Mouse (Mus musculus) forebrain, embryonic 14.5 days (tissue): ENCODE results near the gene Tmem135. TPM values are rescaled to one million over a fixed set of nuclear protein-coding genes. Genes with fewer than 3 reads are reported as not detected.

ENCODE experiments used
- ATAC-seq: fragments of 200-750 bp; cut with Nextera tagmentation; 2 replicates; pipeline ENCODE4 v1.8.0; 2017; ENCODE audit warnings: mild to moderate bottlenecking, moderate library complexity
- DNase-seq: peaks from one replicate; pipeline ENCODE4 v3.0.0-alpha.2; 2015; ENCODE audit warnings: low spot score
- H3K27ac ChIP-seq: fragments of 300-500 bp; sonication (generic); 2 replicates; pipeline ENCODE4 v1.5.1; 2014; ENCODE audit warnings: low read depth, mild to moderate bottlenecking, control low read depth, low read length, moderate library complexity
- H3K27me3 ChIP-seq: fragments of 300-500 bp; sonication (generic); replicated peaks from 2 replicates; pipeline ENCODE4 v1.6.1; 2014; ENCODE audit warnings: low read length, control low read depth, mixed read lengths; ENCODE audit not compliant: control insufficient read depth, insufficient read depth
- H3K36me3 ChIP-seq: fragments of 300-500 bp; sonication (generic); 2 replicates; pipeline ENCODE4 v1.6.1; 2014; ENCODE audit warnings: low read length, control low read depth; ENCODE audit not compliant: control insufficient read depth, insufficient read depth
- H3K4me1 ChIP-seq: fragments of 300-500 bp; sonication (generic); 2 replicates; pipeline ENCODE4 v1.6.1; 2014; ENCODE audit warnings: antibody characterized with exemption, low read length, control low read depth; ENCODE audit not compliant: control insufficient read depth, insufficient read depth
- H3K4me2 ChIP-seq: fragments of 300-500 bp; sonication (generic); 2 replicates; pipeline ENCODE4 v1.6.1; 2014; ENCODE audit warnings: mild to moderate bottlenecking, control low read depth, low read length
- H3K4me3 ChIP-seq: fragments of 300-500 bp; sonication (generic); 2 replicates; pipeline ENCODE4 v1.5.1; 2014; ENCODE audit warnings: low read depth, low read length, control low read depth
- H3K9ac ChIP-seq: fragments of 300-500 bp; sonication (generic); 2 replicates; pipeline ENCODE4 v1.6.1; 2014; ENCODE audit warnings: mild to moderate bottlenecking, low read length, control low read depth, moderate library complexity
- H3K9me3 ChIP-seq: fragments of 300-500 bp; sonication (generic); replicated peaks from 2 replicates; pipeline ENCODE4 v1.6.1; 2016; ENCODE audit warnings: low read length, control low read depth, mixed read lengths; ENCODE audit not compliant: control insufficient read depth
- WGBS: fragments of 180-500 bp; shearing (Covaris S2); extraction: QIAGEN DNeasy Blood & Tissue Kit; methylation state at CpG from one replicate; pipeline ENCODE4 v1.1.7; 2014; 5-methylcytosine and 5-hydroxymethylcytosine counted together
- polyA plus RNA-seq: library from polyadenylated mRNA; unstranded; fragments of >200 nt; fragmentation: Nextera tagmentation; extraction: Ambion mirVana; gene quantifications from 2 replicates; pipeline ENCODE4 v1.2.1, GENCODE M21; 2014

Gene Tmem135
- polyA plus RNA-seq, 1 experiment from 2014 or later: 16.2 TPM

- Histone ChIP-seq H3K4me3 (no peak overlapping the region), H3K9me3 (no peaks in the 10 kb centered on the region), H3K9ac (no peak overlapping the region), H3K36me3 (no peaks in the 10 kb centered on the region), H3K27me3 (no peaks in the 10 kb centered on the region), H3K4me1 (no peaks in the 10 kb centered on the region), H3K4me2 (no peak overlapping the region), H3K27ac (no peak overlapping the region)
- no peak for DNase-seq
- ATAC-seq: no peak
- 90% methylated on average over 4 of the region's 4 CpGs for WGBS
Measured at GRCm38 (mm10) chr7:89171790-89172467, 232.1 kb downstream of the Tmem135 start.

- DNase-seq: peak; percentile 89
- WGBS: 24% methylated on average over 2 of the region's 2 CpGs
- Histone ChIP-seq H3K36me3 (no peaks in the 10 kb centered on the region), H3K4me2 (no peak overlapping the region), H3K27me3 (no peaks in the 10 kb centered on the region), H3K4me3 (no peak overlapping the region), H3K9ac (no peak overlapping the region), H3K27ac (no peak overlapping the region), H3K9me3 (no peaks in the 10 kb centered on the region), H3K4me1 (no peaks in the 10 kb centered on the region)
- ATAC-seq: peak; percentile 60; the same call in 1 of the 2 replicates
Measured at GRCm38 (mm10) chr7:89168606-89169005, 235.4 kb downstream of the Tmem135 start.

- Histone ChIP-seq H3K9ac (no peak overlapping the region), H3K36me3 (no peaks in the 10 kb centered on the region), H3K4me3 (no peak overlapping the region), H3K4me1 (no peaks in the 10 kb centered on the region), H3K4me2 (no peak overlapping the region), H3K9me3 (no peaks in the 10 kb centered on the region), H3K27ac (no peak overlapping the region), H3K27me3 (no peaks in the 10 kb centered on the region)
- DNase-seq (no peak), ATAC-seq (no peak)
- 70% methylated on average over 4 of the region's 4 CpGs for WGBS
Measured at GRCm38 (mm10) chr7:89165528-89165927, 238.5 kb downstream of the Tmem135 start.

- WGBS: 87% methylated on average over 6 of the region's 6 CpGs
- 0 out of 2 replicates have a peak, but pooled peaks cover 7% of the 10 kb centered on the region for H3K36me3 ChIP-seq
- H3K4me2 ChIP-seq: no peak overlapping the region
- H3K27me3 ChIP-seq: no peaks in the 10 kb centered on the region
- no peak overlapping the region for H3K4me3 ChIP-seq
- H3K9ac ChIP-seq: no peak overlapping the region
- no peaks in the 10 kb centered on the region for H3K4me1 ChIP-seq
- no peaks in the 10 kb centered on the region for H3K9me3 ChIP-seq
- DNase-seq (peak; percentile 25), ATAC-seq (no peak)
- no peak overlapping the region for H3K27ac ChIP-seq
Measured at GRCm38 (mm10) chr7:89161610-89162378, 242.2 kb downstream of the Tmem135 start.

GRCm38 (mm10) chr7:89157356-89157755, 246.7 kb downstream of the Tmem135 start:
- H3K27ac ChIP-seq: no peak overlapping the region
- DNase-seq (no peak), ATAC-seq (no peak)
- no peak overlapping the region for H3K4me3 ChIP-seq
- no peak overlapping the region for H3K9ac ChIP-seq
- WGBS: 92% methylated on average over 8 of the region's 8 CpGs
- no peaks in the 10 kb centered on the region for H3K9me3 ChIP-seq
- H3K4me2 ChIP-seq: no peak overlapping the region
- no peaks in the 10 kb centered on the region for H3K4me1 ChIP-seq
- no peaks in the 10 kb centered on the region for H3K27me3 ChIP-seq
- 0 out of 2 replicates have a peak, but pooled peaks cover 14% of the 10 kb centered on the region for H3K36me3 ChIP-seq

- no peak overlapping the region for H3K9ac ChIP-seq
- H3K36me3 ChIP-seq: 0 out of 2 replicates have a peak, but pooled peaks cover 14% of the 10 kb centered on the region
- no peak overlapping the region for H3K27ac ChIP-seq
- WGBS: 82% methylated on average over 4 of the region's 4 CpGs
- H3K9me3 ChIP-seq: no peaks in the 10 kb centered on the region
- no peak overlapping the region for H3K4me3 ChIP-seq
- ATAC-seq: no peak
- H3K4me1 ChIP-seq: no peaks in the 10 kb centered on the region
- no peak for DNase-seq
- H3K4me2 ChIP-seq: no peak overlapping the region
- no peaks in the 10 kb centered on the region for H3K27me3 ChIP-seq
Measured at GRCm38 (mm10) chr7:89156629-89157028, 247.4 kb downstream of the Tmem135 start.

- ATAC-seq (no peak), DNase-seq (no peak)
- Histone ChIP-seq H3K27me3 (no peaks in the 10 kb centered on the region), H3K9ac (no peak overlapping the region), H3K9me3 (no peaks in the 10 kb centered on the region), H3K4me1 (no peaks in the 10 kb centered on the region), H3K4me2 (no peak overlapping the region), H3K27ac (no peak overlapping the region), H3K36me3 (0 out of 2 replicates have a peak, but pooled peaks cover 20% of the 10 kb centered on the region), H3K4me3 (no peak overlapping the region)
- 84% methylated on average over 7 of the region's 7 CpGs for WGBS
Measured at GRCm38 (mm10) chr7:89155741-89156140, 248.3 kb downstream of the Tmem135 start.

GRCm38 (mm10) chr7:89155223-89155622, 248.8 kb downstream of the Tmem135 start:
- ATAC-seq (no peak), DNase-seq (no peak)
- 0 out of 2 replicates have a peak, but pooled peaks cover 20% of the 10 kb centered on the region for H3K36me3 ChIP-seq
- whole genome bisulfite sequencing: 89% methylated on average over 6 of the region's 6 CpGs
- no peak overlapping the region for H3K27ac ChIP-seq
- no peaks in the 10 kb centered on the region for H3K27me3 ChIP-seq
- no peaks in the 10 kb centered on the region for H3K4me1 ChIP-seq
- H3K9ac ChIP-seq: no peak overlapping the region
- H3K4me2 ChIP-seq: no peak overlapping the region
- H3K4me3 ChIP-seq: no peak overlapping the region
- H3K9me3 ChIP-seq: no peaks in the 10 kb centered on the region

GRCm38 (mm10) chr7:89151345-89151744, 252.7 kb downstream of the Tmem135 start:
- no peak overlapping the region for H3K4me2 ChIP-seq
- 72% methylated on average over 6 of the region's 6 CpGs for WGBS
- H3K4me3 ChIP-seq: no peak overlapping the region
- ATAC-seq: no peak
- H3K36me3 ChIP-seq: 0 out of 2 replicates have a peak, but pooled peaks cover 12% of the 10 kb centered on the region
- no peak for DNase-seq
- no peaks in the 10 kb centered on the region for H3K9me3 ChIP-seq
- H3K4me1 ChIP-seq: no peaks in the 10 kb centered on the region
- H3K27ac ChIP-seq: no peak overlapping the region
- H3K9ac ChIP-seq: no peak overlapping the region
- no peaks in the 10 kb centered on the region for H3K27me3 ChIP-seq
